Mouse (Mus musculus): ENCODE results near the gene Lurap1. TPM values are rescaled to one million over a fixed set of nuclear protein-coding genes. Genes with fewer than 3 reads are reported as not detected.

The Lurap1 gene
- total RNA-seq (2022) = 10 to 100 TPM; 32.3 to 37.9 (median 33.4) TPM

DNA sequence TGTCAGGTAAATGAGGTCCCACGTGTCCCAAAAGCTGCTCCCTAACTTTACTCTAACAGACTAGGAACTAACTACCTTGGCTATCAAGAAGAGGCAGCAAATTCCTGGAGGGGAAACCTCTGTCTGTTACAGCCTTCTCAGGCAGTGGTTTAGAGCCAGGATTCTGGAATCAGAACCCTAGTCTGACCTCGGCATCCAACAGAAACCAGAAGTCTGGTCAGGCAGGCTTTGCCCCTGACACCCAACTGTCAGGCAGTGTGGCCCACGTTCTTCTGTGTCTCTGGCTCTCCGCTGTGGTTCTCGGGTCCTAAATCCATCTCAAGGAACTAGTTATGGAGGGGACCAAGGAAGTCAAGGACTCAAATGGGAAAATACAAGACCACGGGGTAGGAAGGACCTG, at the start of gene Lurap1:
TSS of gene Lurap1 (minus strand) at position 101 of the 400 bp plus-strand sequence.
- DNase-seq (ENCODE audit: low spot score in 2 of 2) = no peak

DNA sequence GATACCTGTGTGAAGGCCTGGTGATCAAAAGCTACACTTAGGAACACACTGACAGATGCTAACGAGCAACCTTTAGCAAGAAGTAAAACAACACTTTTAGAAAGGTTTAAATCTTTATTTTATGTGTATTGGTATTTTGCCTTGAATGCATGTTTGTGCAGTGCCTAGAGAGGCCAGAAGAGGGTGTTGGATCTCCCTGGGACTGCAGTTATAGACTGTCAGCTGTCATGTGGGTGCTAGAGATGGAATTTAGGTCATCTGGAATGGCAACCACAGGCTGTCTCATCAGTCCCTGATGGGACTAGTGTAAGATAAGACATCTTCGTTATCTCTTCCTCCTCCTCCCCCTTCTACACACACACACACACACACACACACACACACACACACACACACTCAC, 47.3 kb upstream of the Lurap1 start:
- no peak for DNase-seq (ENCODE audit: low spot score in 2 of 2)

DNA sequence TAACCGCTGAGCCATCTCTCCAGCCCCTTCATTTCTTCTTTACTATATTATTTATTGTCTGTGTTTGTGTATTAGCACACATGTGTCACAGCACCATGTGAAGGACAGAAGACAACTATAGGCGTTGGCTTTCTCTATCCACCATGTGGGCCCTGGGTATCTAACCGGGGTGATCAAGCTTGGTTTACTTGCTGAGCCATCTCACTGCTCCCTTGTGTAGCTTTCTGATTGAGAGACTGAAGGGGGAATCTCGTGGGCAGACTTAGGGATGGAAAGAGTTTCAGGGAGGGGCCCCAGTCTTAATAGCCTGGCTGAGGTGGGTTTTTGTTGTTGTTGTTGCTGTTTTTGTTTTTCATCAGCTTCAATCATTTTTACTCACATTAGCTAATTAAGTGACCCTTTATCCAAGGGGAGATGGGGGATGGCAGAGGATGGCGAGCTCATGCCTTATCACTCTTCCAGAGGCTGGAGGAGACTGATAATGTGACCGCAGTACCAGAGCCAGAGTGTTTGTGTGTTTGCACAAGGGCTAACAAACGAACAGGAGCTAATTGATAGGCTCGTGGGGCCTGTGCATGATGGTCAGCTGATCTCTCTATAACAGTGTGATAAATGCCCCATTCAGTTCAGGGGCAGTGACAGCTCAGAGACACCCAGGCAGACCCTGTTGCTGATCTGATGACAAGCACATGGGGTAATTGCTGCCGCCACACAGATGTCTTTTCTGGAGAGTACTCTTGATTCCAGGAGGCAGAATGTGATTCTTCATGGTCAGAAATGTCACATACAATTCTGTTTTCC, 42.6 kb upstream of the Lurap1 start:
- no peak for DNase-seq (ENCODE audit: low spot score in 2 of 2)

DNA sequence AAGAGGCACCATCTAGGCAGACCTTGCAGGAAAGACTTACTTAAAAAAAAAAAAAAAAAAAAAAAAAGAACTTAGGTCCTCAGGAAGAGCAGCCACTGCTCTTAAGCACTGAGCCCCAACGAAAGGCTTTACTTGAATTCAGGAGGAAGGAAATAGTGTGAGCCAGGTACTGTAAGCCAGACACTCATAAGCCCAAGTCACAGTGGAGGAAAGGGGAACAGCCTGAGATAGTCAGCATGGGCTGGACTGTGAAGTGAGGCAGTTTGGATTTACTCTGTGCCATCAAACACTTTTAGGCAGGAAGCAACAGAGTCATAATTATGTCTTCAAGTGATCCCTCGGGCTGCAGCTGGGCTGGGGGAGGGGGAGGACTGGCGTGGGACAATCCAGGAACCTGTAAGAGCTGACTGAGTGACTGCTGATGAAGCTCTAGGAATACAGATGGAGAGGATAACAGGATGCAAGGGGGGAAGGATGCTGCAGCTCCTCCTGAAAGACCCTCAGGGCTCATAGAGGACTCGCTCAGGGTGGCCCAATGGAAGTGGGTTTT, 41.2 kb upstream of the Lurap1 start:
- no peak for DNase-seq (ENCODE audit: low spot score in 2 of 2)

DNA sequence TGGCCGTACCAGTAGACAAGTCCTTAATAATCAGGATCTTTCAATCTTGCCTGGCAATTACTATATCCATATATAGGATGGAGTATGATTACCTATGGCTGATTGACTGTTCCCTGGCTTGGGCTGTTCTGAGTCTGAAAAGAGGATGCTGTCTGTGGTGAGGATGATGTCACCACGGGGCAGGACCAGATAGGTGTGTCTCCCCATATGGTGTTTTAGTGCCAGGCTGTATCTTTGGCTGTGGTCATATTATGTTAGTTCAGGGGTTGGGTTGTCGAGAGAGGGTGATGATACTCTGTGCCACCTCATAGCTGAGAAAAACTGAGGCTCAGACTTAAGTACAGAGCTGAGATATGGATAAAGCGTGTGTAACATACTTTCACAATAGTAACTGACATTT, 33.9 kb upstream of the Lurap1 start:
- no peak for DNase-seq (ENCODE audit: low spot score in 2 of 2)

DNA sequence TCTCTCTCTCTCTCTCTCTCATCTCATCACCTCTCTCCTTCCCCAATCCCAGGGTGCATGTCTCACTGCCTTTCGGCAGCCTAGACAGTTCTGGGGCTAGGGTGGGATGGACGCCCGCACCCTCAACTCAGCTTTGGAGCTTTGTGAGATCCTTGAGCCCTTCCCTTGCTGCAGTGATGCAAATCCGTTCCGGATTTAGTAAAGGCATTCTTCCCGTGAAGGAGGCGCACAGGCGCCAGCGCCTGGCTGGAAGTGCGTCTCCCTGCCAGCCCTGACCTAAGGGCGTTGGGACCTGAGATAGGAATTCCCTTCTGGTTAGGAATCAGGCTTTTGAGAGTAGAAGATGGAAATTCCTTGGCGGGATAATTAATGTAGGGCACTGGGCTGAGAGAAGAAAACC, 31.6 kb upstream of the Lurap1 start:
- no peak for DNase-seq (ENCODE audit: low spot score in 2 of 2)

DNA sequence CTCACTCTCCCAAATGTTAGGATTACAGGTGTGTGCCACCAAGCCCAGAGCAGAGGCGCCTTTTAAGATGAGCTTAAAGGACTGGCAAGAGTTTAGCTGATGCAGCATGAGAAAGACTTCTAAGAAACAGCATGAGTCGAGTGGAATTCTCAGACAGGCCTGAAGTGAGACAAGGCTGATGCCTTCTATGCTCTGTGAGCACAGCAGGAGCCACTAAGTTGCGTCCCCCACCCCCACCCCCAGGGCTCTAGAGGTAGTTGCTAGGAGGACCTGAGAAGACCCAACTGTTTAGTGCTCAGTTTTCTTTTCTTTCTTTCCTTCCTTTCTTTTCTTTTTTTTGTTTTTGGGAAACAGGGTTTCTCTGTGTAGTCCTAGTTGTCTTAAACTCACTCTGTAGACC, 30.9 kb upstream of the Lurap1 start:
- no peak for DNase-seq (ENCODE audit: low spot score in 2 of 2)

DNA sequence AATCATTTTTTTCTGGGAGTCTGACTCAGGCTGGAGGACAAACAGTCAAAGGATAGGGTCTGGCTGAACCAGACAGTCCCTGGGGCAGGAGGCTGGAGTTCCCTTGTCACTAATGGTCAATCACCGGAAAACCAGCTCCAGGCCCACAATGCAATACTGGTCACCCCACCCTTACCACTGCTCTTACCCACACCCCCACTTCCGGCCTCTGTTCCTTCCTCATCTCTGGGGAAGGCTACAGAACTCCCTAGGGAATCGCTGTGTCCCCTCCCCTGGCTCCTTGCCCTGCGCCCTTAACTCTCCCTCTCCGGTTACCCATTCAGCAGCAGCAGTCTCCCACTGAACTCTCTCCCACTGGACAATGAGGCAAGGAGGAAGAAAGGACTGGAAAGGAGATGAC, 26.0 kb upstream of the Lurap1 start:
- DNase-seq (ENCODE audit: low spot score in 2 of 2) = no peak

DNA sequence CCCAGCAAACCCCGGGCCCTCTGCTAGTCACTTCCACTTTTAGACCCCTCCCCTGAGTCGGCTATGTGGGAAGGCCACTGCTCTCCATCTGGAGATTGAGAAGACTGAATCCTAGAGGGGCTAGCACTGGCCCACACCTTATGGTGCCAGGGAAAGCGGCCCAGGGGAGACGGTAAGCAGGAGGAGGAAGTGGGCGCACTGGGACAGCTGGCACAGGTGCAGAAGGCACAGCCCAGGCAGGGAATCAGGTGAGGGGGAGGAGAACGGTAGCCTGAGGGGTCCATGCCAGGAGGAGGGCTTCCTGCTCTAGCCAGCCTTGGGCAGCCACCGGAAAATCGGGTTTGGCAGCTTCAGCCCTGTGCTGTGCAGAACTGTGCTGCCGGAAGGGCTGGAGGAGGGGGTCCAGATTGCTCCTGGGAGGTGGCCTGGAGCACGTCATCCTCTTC, 25.4 kb upstream of the Lurap1 start:
- DNase-seq (ENCODE audit: low spot score in 2 of 2) = peak in 1 of 2 experiments; percentile 86

DNA sequence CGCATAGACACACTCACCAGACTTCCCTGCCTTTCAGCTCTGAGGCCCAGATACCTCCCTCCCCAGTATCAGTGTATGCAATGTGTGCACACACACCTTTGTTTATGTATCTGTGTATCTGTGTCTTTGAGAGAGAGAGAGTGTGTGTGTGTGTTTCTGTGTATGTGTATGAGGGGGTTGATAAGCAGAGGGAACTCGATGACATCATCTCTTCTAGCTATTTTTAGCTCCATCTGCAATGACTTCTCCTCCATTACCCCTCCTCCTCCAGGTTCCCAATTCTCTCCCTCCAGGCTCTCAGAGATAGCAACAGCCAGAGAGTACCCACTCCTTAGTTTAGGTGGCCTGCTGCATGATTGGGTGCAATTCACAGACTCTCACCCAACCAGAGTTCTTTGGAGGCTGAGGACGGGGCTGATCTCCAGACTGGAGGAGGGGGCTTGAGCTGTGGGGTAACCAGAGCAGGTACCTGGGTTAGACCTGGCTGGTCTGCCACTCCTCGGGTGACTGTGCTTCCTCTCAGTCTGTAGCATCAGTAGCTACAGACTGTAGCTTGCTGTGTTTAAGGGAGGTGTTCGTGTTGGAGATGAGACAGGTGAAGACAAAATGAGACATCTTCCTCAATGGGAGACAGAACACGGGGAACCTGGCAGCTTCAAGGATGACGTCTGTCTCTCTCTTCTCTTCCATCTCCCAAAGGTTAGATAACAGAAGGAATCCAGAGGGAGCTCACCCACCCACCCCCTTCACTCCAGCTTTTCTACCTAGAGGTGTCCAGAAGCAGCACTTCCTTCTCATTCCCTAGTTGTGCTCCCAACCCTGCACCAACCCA, 24.8 kb upstream of the Lurap1 start:
- DNase-seq (ENCODE audit: low spot score in 2 of 2) = peak in 1 of 2 experiments; percentile 79

DNA sequence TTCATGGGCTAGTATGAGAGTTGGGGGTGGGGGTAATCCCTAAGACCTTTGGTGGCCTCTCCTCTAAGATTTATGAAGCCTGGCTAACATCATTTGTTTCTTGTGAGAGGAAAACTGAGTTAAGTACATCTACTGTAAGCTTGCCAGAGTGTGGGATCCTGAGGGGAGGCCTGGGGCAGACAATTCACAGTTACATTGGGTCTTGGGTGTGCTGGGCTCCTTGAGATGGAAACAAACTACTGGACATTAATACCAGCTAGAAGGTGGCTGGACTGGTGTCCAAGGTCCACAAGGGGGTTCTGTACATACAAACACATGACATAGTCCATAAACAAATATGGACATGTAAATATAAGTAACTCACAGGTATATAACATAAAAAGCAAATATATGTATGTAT, 24.0 kb upstream of the Lurap1 start:
- DNase-seq (ENCODE audit: low spot score in 2 of 2) = no peak

DNA sequence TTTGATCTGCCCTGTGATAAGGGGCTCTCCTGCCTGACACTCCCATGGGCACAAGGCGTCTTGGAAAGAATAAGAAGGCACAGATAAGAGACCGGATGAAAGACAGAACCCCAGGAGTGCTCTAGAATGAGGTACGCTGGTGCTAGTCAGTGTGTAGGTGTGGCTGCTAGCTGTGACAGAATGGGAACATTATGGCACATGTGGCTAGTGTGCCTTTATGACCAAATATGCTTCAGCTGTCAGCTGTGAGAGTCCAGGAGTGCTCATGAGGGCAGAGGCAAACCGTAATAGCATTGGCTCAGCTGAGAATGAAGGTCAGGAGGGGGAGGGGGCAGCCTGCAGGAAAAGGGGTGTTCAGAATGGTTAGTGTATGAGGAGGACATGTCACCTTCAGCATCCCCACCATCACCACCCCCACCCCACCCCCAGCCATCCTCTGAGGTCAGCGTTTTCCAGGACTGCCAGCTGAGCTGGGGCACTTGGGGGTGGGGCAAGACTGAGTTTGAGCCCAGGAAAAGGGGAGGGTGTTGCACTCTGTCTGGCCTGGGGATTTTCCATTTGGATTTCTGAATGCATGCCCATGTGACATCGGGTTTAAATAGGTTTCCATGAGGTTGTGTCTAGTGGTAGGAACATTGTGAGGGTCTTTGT, 23.5 kb upstream of the Lurap1 start:
- peak in 1 of 2 experiments; percentile 62 for DNase-seq (ENCODE audit: low spot score in 2 of 2)

DNA sequence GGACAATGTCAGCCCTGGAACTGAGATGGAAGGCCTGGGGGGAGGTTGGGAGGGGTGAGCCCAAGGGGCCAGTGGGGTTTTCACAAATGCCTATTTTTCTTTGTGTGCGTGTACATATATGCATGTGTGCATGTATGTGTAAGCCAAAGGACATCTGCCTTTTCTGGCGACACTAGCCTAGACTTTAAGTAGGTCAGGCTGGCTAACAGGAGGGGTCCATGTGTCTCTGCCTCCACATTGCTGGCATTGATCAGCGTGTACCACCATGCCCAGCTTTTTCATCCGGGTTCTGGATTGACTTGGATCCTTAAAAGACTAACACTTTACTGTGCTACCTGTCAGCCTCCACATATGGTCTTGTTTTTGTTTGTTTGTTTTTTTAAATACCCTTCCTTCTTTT, 22.6 kb upstream of the Lurap1 start:
- no peak for DNase-seq (ENCODE audit: low spot score in 2 of 2)

DNA sequence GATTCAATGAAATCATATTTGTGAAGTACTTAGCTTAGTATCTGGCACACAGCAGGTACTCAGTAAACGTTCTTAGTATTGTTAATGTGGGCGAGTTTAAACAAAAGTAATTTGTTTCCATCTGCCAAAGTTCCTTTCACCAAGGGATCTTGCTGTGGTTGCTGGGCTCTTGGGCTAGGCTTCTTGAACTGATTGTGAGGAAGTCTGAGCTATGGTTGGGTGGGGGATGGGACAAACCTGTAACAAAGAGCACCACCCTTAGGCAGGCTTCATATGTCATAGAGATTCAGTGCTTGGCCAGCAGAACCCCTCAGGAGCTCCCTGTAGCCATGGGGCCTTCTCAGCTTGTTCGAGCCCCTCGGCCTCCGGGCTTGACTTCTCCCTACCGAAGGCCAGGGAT, 21.9 kb upstream of the Lurap1 start, which contains the start of the genes 1700042G07Rik and Gm49337:
TSS of gene 1700042G07Rik (plus strand) at position 301 of the 400 bp plus-strand sequence.
TSS of gene Gm49337 (plus strand) at position 313 of the 400 bp plus-strand sequence.
- no peak for DNase-seq (ENCODE audit: low spot score in 2 of 2)

DNA sequence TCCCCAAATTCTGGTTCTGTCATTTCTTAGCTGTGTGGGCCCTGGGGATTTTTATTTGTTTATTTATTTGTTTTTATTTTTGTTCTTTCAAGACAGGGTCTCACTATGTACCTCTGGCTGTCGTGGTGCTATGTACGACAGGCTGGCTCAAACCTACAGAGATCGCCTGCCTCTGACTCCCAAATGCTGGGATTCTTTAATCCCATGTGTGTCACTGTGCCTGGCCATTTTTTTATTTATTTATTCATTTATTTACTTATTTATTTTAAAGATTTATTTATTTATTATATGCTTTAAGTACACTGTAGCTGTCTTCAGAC, 18.2 kb upstream of the Lurap1 start:
- DNase-seq (ENCODE audit: low spot score in 2 of 2) = no peak

DNA sequence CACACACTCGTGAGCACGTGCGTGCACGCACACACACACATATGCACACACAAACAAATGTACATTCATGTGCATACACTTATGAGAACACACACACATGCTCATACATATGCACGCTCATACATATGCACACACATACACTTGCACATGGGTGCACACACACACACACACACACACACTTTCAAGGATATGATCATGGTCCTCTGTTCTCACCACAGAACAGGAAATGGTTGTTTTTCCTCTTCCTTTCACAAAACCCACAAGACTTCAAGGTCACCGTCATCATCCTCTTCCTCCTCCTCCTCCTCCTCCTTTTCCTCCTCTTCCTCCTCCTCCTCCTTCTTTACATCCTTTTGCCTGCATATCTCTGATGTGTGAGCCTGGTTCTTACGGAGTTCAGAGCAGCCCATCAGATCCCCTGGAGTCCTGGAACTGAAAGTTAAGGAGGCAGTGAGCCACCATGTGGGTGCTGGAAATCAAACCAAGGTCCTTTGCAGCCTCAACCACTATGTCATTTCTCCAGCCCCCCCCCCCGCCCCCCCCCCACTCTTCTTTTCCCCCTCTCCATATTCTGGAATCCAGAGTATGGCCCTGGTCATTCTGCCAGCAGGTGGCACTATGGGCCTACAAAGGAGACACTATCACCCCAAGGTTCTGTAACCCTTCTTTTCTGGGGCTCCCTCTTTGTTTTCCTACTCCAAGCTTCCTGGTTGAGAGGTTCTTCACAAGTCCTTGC, 17.6 kb upstream of the Lurap1 start:
- DNase-seq (ENCODE audit: low spot score in 2 of 2) = no peak

DNA sequence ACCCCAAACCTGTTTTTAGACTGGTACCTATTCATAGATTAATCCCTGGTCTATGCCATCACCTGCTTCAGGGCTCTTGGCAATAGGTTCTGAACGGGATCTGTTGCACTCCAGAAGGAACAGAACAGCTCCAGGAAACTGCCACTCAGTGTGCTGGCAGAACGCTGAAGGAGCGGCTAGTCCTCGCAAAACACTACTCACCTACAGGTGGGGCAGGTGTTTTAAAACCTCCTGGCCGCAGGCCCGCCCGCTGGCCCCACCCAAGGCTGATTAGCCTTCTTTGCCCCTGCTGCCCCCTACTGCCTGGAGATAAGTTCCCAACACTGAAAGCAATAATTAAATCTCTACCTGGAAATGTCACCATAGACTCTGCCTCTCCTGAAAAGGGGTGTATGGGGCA, 16.3 kb upstream of the Lurap1 start, which contains the start of gene Tspan1:
TSS of gene Tspan1 (minus strand) at position 198 of the 400 bp plus-strand sequence.
- no peak for DNase-seq (ENCODE audit: low spot score in 2 of 2)

DNA sequence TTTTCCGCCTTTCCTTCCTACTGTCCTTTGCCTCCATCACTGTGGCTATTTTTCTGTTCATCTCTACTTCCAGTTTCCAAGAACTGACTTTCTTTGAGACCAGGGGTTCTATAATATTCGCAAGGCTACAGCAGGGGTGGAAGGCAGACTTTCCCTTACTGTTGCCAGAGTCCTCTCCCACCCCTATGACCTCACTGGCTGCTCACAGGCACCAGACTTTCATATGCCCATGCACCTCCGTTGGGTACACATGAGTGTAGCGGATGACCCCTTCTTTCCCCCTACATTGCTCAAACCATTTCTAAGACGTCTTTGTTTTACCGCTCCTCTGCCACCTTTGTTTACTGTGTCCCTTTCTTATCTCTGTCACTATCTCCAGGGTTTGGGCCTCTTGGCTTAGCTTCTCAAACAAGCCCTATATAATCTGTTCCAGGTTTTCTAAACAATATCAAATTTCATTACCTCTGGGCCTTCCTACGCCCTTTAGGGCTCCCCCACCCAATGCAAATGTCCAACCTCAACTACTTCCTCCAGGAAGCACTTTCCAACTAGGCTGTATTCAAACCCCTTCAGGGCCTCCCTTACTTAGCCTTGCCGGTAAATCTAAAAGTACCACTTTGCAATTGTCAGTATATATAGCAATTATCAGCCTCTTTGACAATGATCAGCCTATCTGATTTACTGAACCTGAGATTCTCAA, 14.7 kb upstream of the Lurap1 start:
- no peak for DNase-seq (ENCODE audit: low spot score in 2 of 2)

DNA sequence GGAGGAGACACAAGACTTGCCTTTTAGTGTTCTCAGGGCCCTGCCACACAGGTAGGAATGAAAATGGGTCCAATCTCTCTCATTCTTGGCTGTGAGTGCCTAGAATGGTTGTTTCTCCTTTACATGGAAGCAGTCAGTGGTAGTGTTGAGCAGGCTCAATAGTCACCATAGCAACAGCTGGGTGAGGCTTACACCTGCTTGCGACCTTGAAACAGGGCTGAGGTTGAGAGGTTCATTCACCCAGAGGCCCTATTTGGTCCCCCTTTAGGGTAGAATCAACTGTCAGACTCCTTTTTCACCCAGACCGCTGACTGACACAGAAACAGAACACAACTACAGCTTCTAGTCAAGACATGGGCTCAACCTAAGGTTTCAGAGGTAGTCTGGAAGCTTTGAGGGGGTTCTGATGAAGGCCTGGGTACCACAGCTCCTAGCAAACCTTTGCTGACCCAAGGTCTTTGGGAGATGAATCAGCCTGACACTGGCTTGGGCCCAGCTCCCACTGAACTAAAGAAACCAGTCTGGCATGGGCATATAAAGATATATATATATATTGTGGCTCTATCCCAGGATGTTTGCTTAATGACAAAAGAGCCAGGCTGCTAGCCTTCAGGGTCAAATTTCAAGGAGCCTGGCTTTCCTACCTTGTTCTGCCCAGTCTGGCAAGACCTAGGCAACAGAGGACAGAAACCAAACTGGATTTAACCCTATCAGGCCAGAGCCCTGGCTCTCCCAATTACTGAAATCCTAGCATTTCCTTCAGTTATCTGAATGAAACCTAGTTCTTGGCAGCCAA, 13.8 kb upstream of the Lurap1 start:
- no peak for DNase-seq (ENCODE audit: low spot score in 2 of 2)

Data from left cerebral cortex, adult 8-10 months (tissue).